Mouse (Mus musculus) testis, adult 2 months (tissue): ENCODE measurements around the gene Spns3. TPM values are rescaled to one million over a fixed set of nuclear protein-coding genes. Genes with fewer than 3 reads are reported as not detected.

Experiments
- H3K27ac ChIP-seq: fragments of 200-500 bp; 2 replicates; pipeline ENCODE4 v1.5.1; 2012; ENCODE audit warnings: low read depth, low read length; ENCODE audit not compliant: control insufficient read depth, insufficient read depth
- H3K27me3 ChIP-seq: fragments of 200-500 bp; 2 replicates; pipeline ENCODE4 v1.6.1; 2012; ENCODE audit warnings: mild to moderate bottlenecking, low read length, moderate library complexity; ENCODE audit not compliant: control insufficient read depth, insufficient read depth
- H3K36me3 ChIP-seq: fragments of 200-500 bp; 2 replicates; pipeline ENCODE4 v1.6.1; 2012; ENCODE audit warnings: mild to moderate bottlenecking, low read length; ENCODE audit not compliant: control insufficient read depth, insufficient read depth
- H3K4me1 ChIP-seq: fragments of 200-500 bp; 2 replicates; pipeline ENCODE4 v1.6.1; 2012; ENCODE audit warnings: low read length; ENCODE audit not compliant: control insufficient read depth, insufficient read depth
- H3K4me3 ChIP-seq: fragments of 200-500 bp; 2 replicates; pipeline ENCODE4 v1.5.1; 2012; ENCODE audit warnings: low read depth, mild to moderate bottlenecking, low read length, moderate library complexity, mixed read lengths; ENCODE audit not compliant: control insufficient read depth
- CTCF ChIP-seq: fragments of 200-500 bp; IDR thresholded peaks from 2 replicates; pipeline ENCODE4 v1.5.1; 2012; ENCODE audit warnings: low read depth, mild to moderate bottlenecking, inconsistent platforms, low read length, moderate library complexity; ENCODE audit not compliant: control insufficient read depth, insufficient read depth, insufficient replicate concordance
- POLR2A ChIP-seq: fragments of 200-500 bp; IDR thresholded peaks from 2 replicates; pipeline ENCODE4 v1.6.1; 2012; ENCODE audit warnings: low read depth, mild to moderate bottlenecking, inconsistent platforms, low read length, moderate library complexity; ENCODE audit not compliant: control insufficient read depth
- polyA plus RNA-seq: library from polyadenylated mRNA; depleted of rRNA; stranded (reverse); fragments of >200 nt; gene quantifications from 2 replicates; pipeline ENCODE4 v1.2.3, GENCODE M21; 2012

The Spns3 gene
- polyA plus RNA-seq, 1 experiment, result 1.6 TPM

- TF ChIP-seq CTCF (no peak), POLR2A (no peak)
- no peak overlapping the region for H3K27ac ChIP-seq
- no peak overlapping the region for H3K4me3 ChIP-seq
- H3K27me3 ChIP-seq, result no peaks in the 10 kb centered on the region
- no peaks in the 10 kb centered on the region for H3K4me1 ChIP-seq
- no peaks in the 10 kb centered on the region for H3K36me3 ChIP-seq
These were observed 78.9 kb downstream of the Spns3 start for GRCm38 (mm10) chr11:72471381-72471780.

GRCm38 (mm10) chr11:72470004-72470403, 80.3 kb downstream of the Spns3 start:
- Histone ChIP-seq H3K36me3 (no peaks in the 10 kb centered on the region), H3K27me3 (no peaks in the 10 kb centered on the region), H3K4me1 (no peaks in the 10 kb centered on the region), H3K27ac (no peak overlapping the region), H3K4me3 (no peak overlapping the region)
- TF ChIP-seq POLR2A (no peak), CTCF (no peak)

- Histone ChIP-seq H3K27me3 (no peaks in the 10 kb centered on the region), H3K4me1 (no peaks in the 10 kb centered on the region), H3K4me3 (no peak overlapping the region), H3K27ac (no peak overlapping the region), H3K36me3 (no peaks in the 10 kb centered on the region)
- TF ChIP-seq CTCF (no peak), POLR2A (no peak)
These were observed 81.1 kb downstream of the Spns3 start for GRCm38 (mm10) chr11:72469217-72469616.

GRCm38 (mm10) chr11:72468525-72468924, 81.8 kb downstream of the Spns3 start:
- Histone ChIP-seq H3K27ac (no peak overlapping the region), H3K4me1 (no peaks in the 10 kb centered on the region), H3K27me3 (no peaks in the 10 kb centered on the region), H3K4me3 (no peak overlapping the region), H3K36me3 (no peaks in the 10 kb centered on the region)
- TF ChIP-seq CTCF (no peak), POLR2A (no peak)

GRCm38 (mm10) chr11:72466694-72467507, 83.4 kb downstream of the Spns3 start:
- TF ChIP-seq CTCF (no peak), POLR2A (no peak)
- Histone ChIP-seq H3K4me1 (no peaks in the 10 kb centered on the region), H3K27ac (no peak overlapping the region), H3K27me3 (no peaks in the 10 kb centered on the region), H3K36me3 (no peaks in the 10 kb centered on the region), H3K4me3 (no peak overlapping the region)

GRCm38 (mm10) chr11:72465978-72466693, 84.2 kb downstream of the Spns3 start:
- H3K27ac ChIP-seq, result no peak overlapping the region
- H3K4me3 ChIP-seq, result no peak overlapping the region
- H3K27me3 ChIP-seq, result no peaks in the 10 kb centered on the region
- no peaks in the 10 kb centered on the region for H3K36me3 ChIP-seq
- TF ChIP-seq CTCF, result no peak
- no peak for TF ChIP-seq POLR2A
- H3K4me1 ChIP-seq, result no peaks in the 10 kb centered on the region

- H3K27ac ChIP-seq, result no peak overlapping the region
- H3K4me1 ChIP-seq, result 0 out of 2 replicates have a peak, but pooled peaks cover 2% of the 10 kb centered on the region
- TF ChIP-seq POLR2A (no peak), CTCF (no peak)
- no peaks in the 10 kb centered on the region for H3K27me3 ChIP-seq
- no peak overlapping the region for H3K4me3 ChIP-seq
- H3K36me3 ChIP-seq, result no peaks in the 10 kb centered on the region
These were observed 85.5 kb downstream of the Spns3 start for GRCm38 (mm10) chr11:72464821-72465220.
